Mouse (Mus musculus) lung, embryonic 16.5 days (tissue): ENCODE measurements around the gene Fgg. TPM values are rescaled to one million over a fixed set of nuclear protein-coding genes. Genes with fewer than 3 reads are reported as not detected.
A peak's percentile ranks its signal among the peaks of the same experiment; 100 is the strongest.

ENCODE experiments used
- ATAC-seq: fragments of 200-750 bp; cut with Nextera tagmentation; 2 replicates; pipeline ENCODE4 v1.8.0; 2017; ENCODE audit warnings: low read depth, mild to moderate bottlenecking, moderate library complexity
- H3K27ac ChIP-seq: fragments of 300-500 bp; sonication (generic); 2 replicates; pipeline ENCODE4 v1.5.1; 2014; ENCODE audit warnings: mild to moderate bottlenecking, control low read depth, low read length
- H3K27me3 ChIP-seq: fragments of 300-500 bp; sonication (generic); 2 replicates; pipeline ENCODE4 v1.6.1; 2014; ENCODE audit warnings: low read depth, low read length, mixed read lengths; ENCODE audit not compliant: control insufficient read depth, insufficient read depth
- H3K36me3 ChIP-seq: fragments of 300-500 bp; sonication (generic); 2 replicates; pipeline ENCODE4 v1.6.1; 2014; ENCODE audit warnings: low read length; ENCODE audit not compliant: control insufficient read depth, insufficient read depth
- H3K4me1 ChIP-seq: fragments of 300-500 bp; sonication (generic); replicated peaks from 2 replicates; pipeline ENCODE4 v1.6.1; 2014; ENCODE audit warnings: low read length, mixed read lengths; ENCODE audit not compliant: control insufficient read depth, insufficient read depth
- H3K4me2 ChIP-seq: fragments of 300-500 bp; sonication (generic); 2 replicates; pipeline ENCODE4 v1.6.1; 2014; ENCODE audit warnings: low read depth, low read length, control low read depth
- H3K4me3 ChIP-seq: fragments of 300-500 bp; sonication (generic); 2 replicates; pipeline ENCODE4 v1.5.1; 2014; ENCODE audit warnings: mild to moderate bottlenecking, low read length, control low read depth
- H3K9ac ChIP-seq: fragments of 300-500 bp; sonication (generic); 2 replicates; pipeline ENCODE4 v1.6.1; 2014; ENCODE audit warnings: low read length, control low read depth
- H3K9me3 ChIP-seq: fragments of 300-500 bp; sonication (generic); 2 replicates; pipeline ENCODE4 v1.6.1; 2016; ENCODE audit warnings: low read length; ENCODE audit not compliant: control insufficient read depth
- WGBS: fragments of 180-500 bp; shearing (Covaris S2); extraction: QIAGEN DNeasy Blood & Tissue Kit; methylation state at CpG from one replicate; pipeline ENCODE4 v1.1.7; 2014; 5-methylcytosine and 5-hydroxymethylcytosine counted together
- polyA plus RNA-seq: library from polyadenylated mRNA; unstranded; fragments of >200 nt; fragmentation: Nextera tagmentation; extraction: Ambion mirVana; gene quantifications from 2 replicates; pipeline ENCODE4 v1.2.1, GENCODE M21; 2015

Gene Fgg
- polyA plus RNA-seq, 1 experiment from 2014 or later: 1.5 TPM

- Histone ChIP-seq H3K9ac (peak overlapping the region; percentile 57), H3K27ac (no peak overlapping the region), H3K4me1 (peaks cover 7% of the 10 kb centered on the region), H3K9me3 (no peaks in the 10 kb centered on the region), H3K27me3 (no peaks in the 10 kb centered on the region), H3K4me2 (peak overlapping the region; percentile 49), H3K36me3 (peaks cover 11% of the 10 kb centered on the region), H3K4me3 (peak overlapping the region; percentile 88)
- ATAC-seq: no peak
- 28% methylated on average over 13 of the region's 13 CpGs for WGBS
These were observed 47.2 kb downstream of the Fgg start for GRCm38 (mm10) chr3:83054759-83055158.

GRCm38 (mm10) chr3:83055281-83056038 lies 47.9 kb downstream of the Fgg start, which contains the start of gene Plrg1:
Gene Plrg1 (plus strand): TSS chr3:83055522.
- H3K4me3 ChIP-seq: peak within 1 kb of the TSS; percentile 88
- H3K9me3 ChIP-seq: no peaks in the 10 kb centered on the region
- H3K36me3 ChIP-seq: peaks cover 16% of the 10 kb centered on the region
- peak within 1 kb of the TSS; percentile 74 for H3K4me2 ChIP-seq
- H3K27me3 ChIP-seq: no peaks in the 10 kb centered on the region
- H3K4me1 ChIP-seq: peaks cover 7% of the 10 kb centered on the region
- peak within 1 kb of the TSS; percentile 70 for H3K27ac ChIP-seq
- ATAC-seq: peak; percentile 100
- H3K9ac ChIP-seq: peak within 1 kb of the TSS; percentile 89
- under 1% methylated on average over 60 of the region's 61 CpGs for WGBS

GRCm38 (mm10) chr3:83057046-83057445 lies 49.5 kb downstream of the Fgg start:
- ATAC-seq: no peak
- peaks cover 7% of the 10 kb centered on the region for H3K4me1 ChIP-seq
- H3K36me3 ChIP-seq: peaks cover 30% of the 10 kb centered on the region
- H3K9ac ChIP-seq: no peak overlapping the region
- 92% methylated on average over 2 of the region's 2 CpGs for WGBS
- H3K27me3 ChIP-seq: no peaks in the 10 kb centered on the region
- no peaks in the 10 kb centered on the region for H3K9me3 ChIP-seq
- no peak overlapping the region for H3K4me2 ChIP-seq
- H3K27ac ChIP-seq: no peak overlapping the region
- no peak overlapping the region for H3K4me3 ChIP-seq

Other genes with a start within 250 kb of the Fgg start
- 10.1 and 11.1 TPM in 2 replicates for gene Rbm46, start 131.2 kb upstream of the Fgg start, polyA plus RNA-seq
- gene Lrat, start 103.8 kb upstream of the Fgg start, polyA plus RNA-seq: 0.44 and 0.64 TPM in 2 replicates
- 1.9 and 19.9 TPM in 2 replicates for gene Fga, start 18.4 kb downstream of the Fgg start, polyA plus RNA-seq
- gene Fgb, start 42.1 kb downstream of the Fgg start, polyA plus RNA-seq: 0.78 and 10.6 TPM in 2 replicates
- 94.8 and 99.0 TPM in 2 replicates for gene Plrg1, start 47.8 kb downstream of the Fgg start, polyA plus RNA-seq
- gene Dchs2, start 120.2 kb downstream of the Fgg start, polyA plus RNA-seq: 0.09 and 0.21 TPM in 2 replicates